Mouse (Mus musculus): ENCODE data around the gene Lamc2.
A peak's percentile ranks its signal among the peaks of the same experiment; 100 is the strongest.

Gene Lamc2

DNA sequence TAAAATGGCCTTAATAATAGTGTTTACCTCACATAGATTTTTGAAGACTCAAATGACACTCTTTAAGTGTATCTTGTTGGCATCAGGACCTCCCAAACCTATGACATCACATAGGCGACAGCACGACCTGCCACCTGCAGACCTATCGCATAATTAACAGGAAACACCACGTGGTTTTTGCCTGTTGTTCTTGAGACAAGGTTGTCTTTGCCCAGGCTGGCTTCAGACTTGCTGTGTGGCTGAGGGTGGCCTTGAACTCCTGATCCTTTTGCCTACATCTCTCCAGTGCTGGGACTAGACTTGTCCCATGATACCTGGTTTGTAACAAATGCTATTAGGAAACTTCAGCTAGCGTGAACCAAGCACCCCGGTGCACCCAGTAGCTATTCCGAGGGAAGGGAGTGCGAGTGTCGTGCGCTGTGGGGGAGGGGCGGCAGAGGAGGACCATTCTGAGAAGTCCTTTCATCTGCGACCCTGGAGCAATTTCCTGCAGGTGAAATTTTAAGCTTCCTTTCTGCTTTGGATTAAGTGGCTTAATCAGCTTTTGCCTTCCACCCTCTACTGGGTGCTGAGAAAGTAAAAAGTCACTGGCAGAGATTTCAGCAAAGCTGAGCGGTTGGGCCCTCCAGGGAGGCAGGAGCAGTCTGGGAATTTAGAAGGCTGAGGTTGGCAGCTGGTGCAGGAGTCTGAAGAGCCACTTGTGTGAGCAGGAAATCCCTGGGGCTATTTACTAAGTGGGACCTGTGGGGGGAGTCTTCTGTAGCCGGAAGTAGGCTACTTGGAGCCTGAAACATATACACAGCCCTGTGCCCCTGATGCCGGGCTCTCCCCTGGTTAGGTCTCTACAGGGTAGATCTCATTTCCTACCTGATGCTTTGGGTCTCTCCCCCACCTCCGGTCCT lies 90.2 kb downstream of the Lamc2 start:
- peak; percentile 78 for DNase-seq (ENCODE audit: low read depth, low spot score)

DNA sequence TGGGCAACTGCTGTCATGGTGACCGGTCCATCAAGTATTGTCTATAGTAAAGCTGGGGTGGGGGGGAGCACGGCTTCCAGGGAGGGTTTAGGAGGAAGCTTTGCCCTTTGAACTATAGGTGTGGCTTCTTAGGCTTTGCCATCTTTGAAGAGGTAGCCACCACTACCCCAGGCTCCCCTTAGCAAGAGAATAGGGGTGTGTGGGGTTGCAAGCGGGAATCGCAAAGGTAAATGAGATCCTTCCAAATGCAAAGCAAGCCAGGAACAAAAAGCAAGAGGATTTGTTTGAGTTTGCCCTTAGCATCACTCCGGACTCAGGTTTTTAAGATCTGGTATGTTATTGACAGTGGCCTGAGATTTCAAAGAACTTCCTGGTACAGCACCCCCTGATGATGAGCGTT lies 90.9 kb downstream of the Lamc2 start:
- peak; percentile 71 for DNase-seq (ENCODE audit: low read depth, low spot score)

DNA sequence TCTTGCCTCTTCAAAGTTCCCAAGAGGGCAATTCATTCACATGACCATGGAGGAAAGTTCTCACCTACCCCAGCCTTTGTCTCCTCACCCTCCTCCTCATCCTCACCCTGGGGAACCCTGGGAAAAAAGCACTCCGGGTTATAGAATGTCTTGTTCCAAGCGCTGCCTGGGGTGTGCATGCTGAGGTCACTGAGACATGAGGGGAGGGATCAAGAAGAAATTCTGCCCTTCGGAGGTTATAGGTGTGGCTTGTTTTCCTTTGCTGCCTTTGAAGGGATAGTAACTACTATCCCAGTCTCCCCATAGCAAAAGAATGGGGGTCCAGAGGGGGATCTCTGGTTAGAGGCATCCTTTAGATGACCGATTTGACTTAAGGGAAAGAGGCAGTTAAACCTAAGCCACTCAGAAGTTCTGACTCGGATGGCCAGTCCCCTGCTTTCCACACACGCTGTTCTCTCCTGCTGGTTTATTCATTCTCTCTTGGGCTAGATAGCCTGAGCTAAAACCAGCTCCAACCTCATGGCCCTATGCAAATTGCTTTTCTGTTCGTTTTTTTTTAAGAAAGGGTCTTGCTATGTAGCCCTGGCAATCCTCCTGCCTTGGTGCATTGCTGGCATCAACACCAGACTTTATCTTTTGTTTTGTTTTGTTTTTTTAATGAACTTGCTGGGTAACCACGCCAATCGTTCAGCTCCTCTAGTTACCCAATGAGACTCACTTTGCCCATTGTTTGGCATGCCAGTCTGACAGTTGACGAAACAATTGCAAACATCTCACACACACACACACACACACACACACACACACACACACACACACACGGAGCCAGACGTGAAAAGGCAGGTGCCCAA lies 91.8 kb downstream of the Lamc2 start:
- no peak for DNase-seq (ENCODE audit: low read depth, low spot score)

DNA sequence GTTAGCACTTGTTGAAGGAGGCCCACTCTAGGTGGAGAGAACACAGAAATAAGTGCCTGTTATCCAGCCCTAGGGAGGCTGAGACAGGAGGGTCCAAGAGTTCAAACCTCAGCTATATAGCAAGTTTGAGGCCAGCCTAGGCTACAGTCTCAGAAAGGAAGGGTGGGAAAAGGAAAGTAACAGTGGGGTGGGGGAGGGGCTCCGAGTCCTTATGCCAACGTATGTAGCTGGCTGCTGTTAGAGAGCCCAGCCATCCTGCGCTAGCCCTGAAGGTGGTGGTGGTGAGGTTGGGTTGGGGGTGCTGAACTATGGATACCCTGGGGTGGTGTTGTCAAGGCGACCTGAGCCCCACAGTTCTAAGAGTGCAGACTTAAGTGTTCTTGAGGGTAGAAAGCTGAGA lies 92.7 kb downstream of the Lamc2 start:
- DNase-seq (ENCODE audit: low read depth, low spot score), result no peak

DNA sequence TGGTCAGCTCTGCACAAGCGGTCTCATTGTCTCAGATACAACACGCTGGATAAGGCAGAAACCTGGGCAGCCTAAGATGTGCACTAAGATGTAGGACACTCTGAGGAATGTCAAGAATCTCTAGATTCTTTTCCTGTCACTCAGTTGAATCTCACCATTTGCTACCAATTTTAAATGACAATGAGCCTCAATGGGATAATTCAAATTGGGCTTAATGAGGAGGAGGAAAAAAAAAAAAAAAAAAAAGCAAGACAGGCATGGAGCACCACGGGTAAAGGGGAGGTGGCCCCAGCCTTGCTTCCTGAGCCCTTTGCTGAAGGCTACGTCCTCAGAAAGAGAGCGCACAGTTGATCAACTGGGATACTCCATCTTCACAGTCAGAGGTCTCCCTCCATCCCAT lies 93.1 kb downstream of the Lamc2 start:
- peak; percentile 93 for DNase-seq (ENCODE audit: low read depth, low spot score)

DNA sequence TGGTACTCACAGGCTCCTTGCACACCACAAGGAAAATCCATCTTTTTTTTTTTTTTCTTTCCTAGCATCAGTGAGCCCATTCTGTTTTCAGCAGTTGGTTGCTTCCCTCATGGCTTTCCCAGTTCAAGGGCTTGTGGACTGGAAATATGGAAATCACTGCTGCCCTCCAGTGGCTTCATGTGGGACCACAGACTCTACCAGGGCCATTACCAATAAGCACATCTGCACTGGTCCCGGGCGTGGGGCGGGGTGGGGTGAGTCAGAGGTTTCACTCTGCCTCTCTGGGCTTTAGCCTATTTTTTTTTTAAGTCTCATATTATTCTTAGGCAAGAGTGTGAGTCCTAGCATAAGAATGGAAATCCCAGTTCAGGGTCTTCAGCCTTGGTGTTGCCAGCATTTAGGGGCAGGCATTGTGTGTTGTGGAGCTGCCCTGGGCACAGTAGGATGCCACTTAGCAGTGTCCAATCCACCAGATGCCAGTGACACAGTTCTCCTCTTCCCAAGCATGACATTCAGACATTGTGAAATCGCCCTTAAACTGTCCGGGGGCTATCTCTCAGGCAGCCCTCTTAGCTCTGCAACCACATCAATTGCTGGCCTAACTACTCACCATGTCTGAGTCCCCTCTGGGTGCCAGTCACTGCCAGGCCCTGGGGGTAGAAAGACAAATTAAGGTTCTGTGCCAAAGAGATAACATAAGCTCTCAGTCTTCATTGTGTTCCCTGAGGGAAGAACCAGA lies 93.8 kb downstream of the Lamc2 start:
- peak; percentile 96 for DNase-seq (ENCODE audit: low read depth, low spot score)

DNA sequence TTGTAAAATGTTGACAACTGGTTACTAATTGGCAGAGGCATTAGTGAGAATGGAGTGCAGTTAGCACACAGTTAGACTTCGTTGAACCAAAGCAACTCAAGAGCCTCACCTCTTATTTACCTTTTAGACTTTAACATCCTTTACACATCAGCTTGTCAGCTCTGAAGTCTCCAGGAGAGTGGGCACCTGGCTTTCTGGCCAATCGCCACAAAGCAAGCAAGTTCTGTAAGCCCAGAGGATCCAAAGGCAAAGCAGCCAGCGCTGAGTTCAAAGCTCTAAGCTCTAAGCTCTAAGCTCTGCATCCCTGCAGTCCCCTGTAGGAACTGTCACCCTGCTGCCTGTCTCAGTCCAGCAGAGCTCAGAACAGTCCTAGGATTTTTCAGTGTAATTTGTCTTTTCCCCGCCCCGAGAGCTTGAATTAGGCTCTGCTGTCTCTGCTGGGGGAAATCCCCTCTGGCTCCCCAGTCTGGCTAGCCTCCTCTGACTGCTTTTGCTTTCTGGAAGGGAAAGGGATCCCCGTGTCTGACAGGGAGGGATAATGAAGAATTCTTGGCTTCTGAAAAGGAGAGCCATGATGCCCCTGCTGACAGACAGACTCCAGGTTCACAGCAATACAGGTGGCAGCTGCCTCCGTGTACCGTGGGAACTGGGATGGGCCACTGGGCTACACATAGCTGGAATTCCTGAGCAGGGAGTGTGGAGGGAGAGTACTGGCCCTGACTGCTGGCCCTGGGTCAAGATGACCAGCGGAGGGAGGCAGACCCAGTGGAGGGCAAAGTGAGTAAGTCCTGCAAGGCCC lies 94.6 kb downstream of the Lamc2 start:
- DNase-seq (ENCODE audit: low read depth, low spot score), result peak; percentile 93

DNA sequence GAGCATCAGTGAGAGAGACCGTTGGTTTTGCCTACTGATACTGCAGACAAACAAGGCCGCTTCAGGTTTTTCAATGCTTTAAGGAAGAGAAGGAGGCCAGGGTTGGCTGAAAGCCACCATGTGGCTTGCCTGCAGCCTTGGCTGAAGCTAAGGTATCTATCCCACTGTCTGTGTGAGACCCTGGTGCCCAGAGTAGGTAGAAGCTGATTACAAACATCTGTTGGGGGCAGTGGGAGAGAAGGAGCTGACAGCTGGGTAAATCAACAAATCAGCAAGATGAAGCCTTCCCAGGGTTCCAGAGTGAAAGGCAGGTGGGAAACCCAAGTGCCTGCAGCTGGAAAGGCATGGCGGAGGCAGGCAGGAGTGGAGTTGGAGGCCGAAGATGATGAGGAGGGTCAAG lies 95.4 kb downstream of the Lamc2 start:
- DNase-seq (ENCODE audit: low read depth, low spot score), result no peak

DNA sequence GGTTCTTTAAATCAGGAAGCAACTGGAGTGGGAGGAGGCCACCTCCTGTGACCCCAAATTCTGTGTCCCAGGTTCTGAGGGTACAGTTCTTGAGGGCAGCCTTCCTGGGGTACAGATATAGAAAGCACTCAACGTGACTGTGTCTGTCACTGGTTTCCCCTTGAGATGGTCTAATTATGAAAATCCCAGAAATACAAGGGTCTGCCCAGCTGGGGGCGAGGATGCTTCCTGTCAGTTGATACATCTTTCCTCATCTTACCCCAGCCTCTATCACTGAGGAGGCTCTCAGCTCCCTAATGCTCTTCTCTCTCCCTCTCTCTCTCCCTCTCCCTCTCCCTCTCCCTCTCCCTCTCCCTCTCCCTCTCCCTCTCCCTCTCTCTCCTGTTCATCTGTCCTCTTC lies 96.2 kb downstream of the Lamc2 start:
- DNase-seq (ENCODE audit: low read depth, low spot score), result no peak

DNA sequence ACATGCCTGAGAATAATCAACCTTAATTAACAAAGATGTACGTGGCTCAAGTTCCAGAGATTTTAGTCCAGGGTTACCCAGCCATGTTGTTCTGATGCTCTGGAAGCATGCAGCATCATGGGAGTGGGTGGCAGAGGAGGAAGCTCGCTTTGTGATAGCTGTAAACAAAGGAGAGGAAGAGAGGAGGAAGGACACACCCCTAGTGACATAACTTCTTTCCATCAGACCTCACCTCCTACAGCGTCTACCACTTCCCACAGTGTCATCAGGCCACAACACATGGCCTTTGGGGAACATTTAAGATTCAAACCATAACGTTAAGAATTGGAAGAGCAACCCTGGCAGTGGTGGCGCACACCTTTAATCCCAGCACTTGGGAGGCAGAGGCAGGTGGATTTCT lies 98.5 kb downstream of the Lamc2 start:
- peak; percentile 36 for DNase-seq (ENCODE audit: low read depth, low spot score)

DNA sequence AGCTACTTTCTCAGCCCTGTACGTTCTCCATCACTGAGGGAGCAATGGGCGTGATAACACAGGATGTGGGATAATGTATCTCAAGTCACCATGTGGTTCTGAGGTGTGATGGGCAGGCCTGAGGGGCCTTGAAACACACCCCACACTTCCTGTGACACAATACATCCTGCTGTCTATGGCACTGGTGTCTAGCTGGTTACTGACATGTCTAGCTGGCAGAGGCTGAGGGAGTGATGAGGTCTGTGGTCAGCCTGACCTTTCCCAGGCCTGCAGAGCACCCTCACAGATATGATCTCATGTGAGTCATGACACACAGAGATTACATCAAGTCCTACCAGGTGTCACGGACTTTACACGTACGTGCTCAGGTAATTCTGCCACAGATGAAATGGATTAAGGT lies 101.0 kb downstream of the Lamc2 start:
- DNase-seq (ENCODE audit: low read depth, low spot score), result no peak

DNA sequence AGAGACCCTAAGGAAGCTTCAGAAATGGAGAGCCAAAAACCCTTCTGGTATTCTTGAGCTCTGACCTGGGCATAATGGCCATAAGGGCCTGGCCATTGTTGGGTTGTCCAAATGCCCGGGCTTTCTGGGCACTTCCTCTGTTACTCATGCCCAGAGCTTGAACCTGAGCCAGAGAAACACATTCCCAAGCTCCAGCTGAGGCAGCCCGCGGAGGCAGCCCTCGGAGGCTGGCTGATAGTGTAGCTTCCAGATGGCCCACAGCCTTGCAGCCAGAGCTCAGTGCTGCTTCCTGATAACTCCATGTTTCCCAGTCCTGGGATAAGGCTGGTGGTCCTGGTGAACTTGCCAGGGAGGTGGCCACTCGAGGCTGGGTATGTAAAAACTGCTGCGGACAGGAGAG lies 102.1 kb downstream of the Lamc2 start:
- no peak for DNase-seq (ENCODE audit: low read depth, low spot score)

DNA sequence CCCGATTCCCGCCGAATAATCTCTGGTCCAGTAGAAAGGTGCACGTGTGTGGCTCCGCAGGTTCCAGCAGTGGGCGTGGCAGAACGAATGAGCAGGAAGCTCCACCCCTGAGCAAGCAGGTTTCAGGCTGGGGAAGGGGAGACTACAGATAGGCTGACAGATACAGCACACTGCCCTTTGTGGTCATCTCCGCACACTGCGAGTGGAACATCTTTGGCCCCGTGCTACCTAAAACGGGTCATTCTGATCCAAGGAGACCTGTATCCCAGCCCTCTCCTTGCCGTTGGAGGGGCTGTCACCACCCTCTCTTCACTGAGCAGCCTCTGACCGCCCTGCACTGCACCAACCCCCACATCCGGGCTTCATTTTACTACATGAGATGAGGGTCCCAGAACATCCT lies 103.0 kb downstream of the Lamc2 start:
- peak; percentile 64 for DNase-seq (ENCODE audit: low read depth, low spot score)

DNA sequence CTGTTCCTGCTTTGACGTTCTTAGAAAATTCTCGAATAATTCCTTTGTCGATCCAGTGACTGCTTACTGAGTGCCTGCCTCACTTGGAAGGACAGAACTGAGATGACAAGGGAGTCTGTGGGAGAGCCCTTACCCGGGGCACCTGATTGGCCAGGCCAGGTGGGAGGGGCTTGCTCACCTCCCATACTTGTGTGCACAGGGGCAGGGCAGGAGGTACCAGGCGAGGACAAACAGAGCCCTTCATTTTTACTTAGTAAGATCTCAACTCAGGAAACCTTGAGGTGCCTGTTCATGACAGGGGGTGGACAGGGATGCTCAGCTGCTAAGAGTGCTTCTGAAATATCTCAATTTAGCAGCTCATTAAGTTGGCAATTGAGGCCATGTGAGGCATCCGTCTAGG lies 110.3 kb downstream of the Lamc2 start:
- DNase-seq (ENCODE audit: low read depth, low spot score), result peak; percentile 58

DNA sequence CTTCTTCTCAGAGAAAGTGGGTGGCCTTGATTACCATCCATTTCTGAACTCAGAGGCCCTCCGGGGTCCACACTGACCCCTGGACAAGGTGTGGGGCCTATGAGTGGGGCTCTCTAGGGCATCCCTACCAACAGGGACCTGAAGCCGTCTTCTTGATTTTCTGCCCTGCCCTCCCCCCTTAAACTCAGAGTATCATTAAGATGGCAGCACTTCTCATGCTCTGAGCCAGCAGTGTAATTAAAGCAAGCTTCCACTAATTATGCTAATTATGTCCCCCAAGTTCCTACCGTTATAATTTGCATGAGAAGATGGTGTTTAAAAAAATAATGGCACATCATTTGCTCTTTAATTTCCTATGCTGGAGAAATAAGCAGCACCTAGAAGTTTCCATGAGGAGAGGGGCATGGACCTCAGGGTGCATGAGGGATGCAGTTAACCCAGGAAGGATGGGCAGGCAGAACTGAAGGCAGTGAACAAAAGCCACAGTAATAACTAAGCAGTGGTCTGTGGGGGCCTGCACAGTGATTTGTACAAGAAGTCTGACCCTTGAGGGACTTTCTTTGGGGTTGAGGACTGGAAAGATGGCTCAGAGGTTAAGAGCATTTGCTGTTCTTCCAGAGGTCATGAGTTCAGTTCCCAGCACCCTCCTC lies 111.0 kb downstream of the Lamc2 start:
- DNase-seq (ENCODE audit: low read depth, low spot score), result no peak

DNA sequence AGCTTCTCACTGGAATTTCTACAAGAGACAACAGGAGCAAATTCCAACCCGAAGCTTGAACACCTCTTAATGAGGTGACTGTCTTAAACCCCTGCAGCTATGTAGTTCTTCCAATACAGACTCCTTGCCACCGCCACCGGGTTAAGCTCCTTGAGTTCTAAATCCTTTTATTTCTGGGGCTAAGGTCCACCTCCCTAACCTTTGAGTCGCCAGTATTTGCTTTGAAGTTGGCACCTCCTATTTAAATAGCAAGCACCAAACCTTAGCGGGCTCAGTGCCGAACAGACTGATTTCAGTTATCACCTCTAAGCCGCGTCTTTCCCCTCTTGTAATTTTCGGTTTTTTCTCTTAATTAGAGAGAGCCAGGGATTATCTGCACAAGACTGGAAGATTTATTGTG lies 112.8 kb downstream of the Lamc2 start:
- DNase-seq (ENCODE audit: low read depth, low spot score), result no peak
